Mouse (Mus musculus): ENCODE data around the gene Pidd1. TPM values are rescaled to one million over a fixed set of nuclear protein-coding genes. Genes with fewer than 3 reads are reported as not detected.

Gene Pidd1
- polyA plus RNA-seq, 1 experiment from 2014 or later = 17.3 TPM

- no peaks in the 10 kb centered on the region for H3K27me3 ChIP-seq (replicated peaks)
- WGBS (ENCODE audit: insufficient replicate concordance) = 9% methylated on average over 6 of the region's 6 CpGs
- H3K9me3 ChIP-seq (replicated peaks) = no peaks in the 10 kb centered on the region
- no peak overlapping the region for H3K9ac ChIP-seq
- peak overlapping the region; percentile 93 for H3K4me2 ChIP-seq
- H3K4me1 ChIP-seq = peaks cover 54% of the 10 kb centered on the region
- peak overlapping the region; percentile 16; the same call in 1 of the 2 replicates for H3K4me3 ChIP-seq
- peaks cover 50% of the 10 kb centered on the region for H3K36me3 ChIP-seq
- no peak for ATAC-seq
- H3K27ac ChIP-seq = peak overlapping the region; percentile 98
These were observed 49.1 kb downstream of the Pidd1 start for GRCm38 (mm10) chr7:141394771-141395170.

- Histone ChIP-seq H3K36me3 (peaks cover 43% of the 10 kb centered on the region), H3K4me3 (peak overlapping the region; percentile 82), H3K27me3 (replicated peaks) (no peaks in the 10 kb centered on the region), H3K9ac (peak overlapping the region; percentile 87), H3K9me3 (replicated peaks) (no peaks in the 10 kb centered on the region), H3K4me1 (peaks cover 60% of the 10 kb centered on the region), H3K4me2 (peak overlapping the region; percentile 93), H3K27ac (peak overlapping the region; percentile 98)
- 16% methylated on average over 7 of the region's 7 CpGs for WGBS (ENCODE audit: insufficient replicate concordance)
- peak; percentile 63 for ATAC-seq
These were observed 49.7 kb downstream of the Pidd1 start for GRCm38 (mm10) chr7:141394158-141394557.

GRCm38 (mm10) chr7:141392552-141393222 is 51.1 kb downstream of the Pidd1 start:
- peak; percentile 54 for ATAC-seq
- WGBS (ENCODE audit: insufficient replicate concordance) = 16% methylated on average over 9 of the region's 9 CpGs
- Histone ChIP-seq H3K9me3 (replicated peaks) (no peaks in the 10 kb centered on the region), H3K27me3 (replicated peaks) (no peaks in the 10 kb centered on the region), H3K4me1 (peaks cover 75% of the 10 kb centered on the region), H3K36me3 (peaks cover 29% of the 10 kb centered on the region), H3K4me3 (peak overlapping the region; percentile 82), H3K4me2 (peak overlapping the region; percentile 93), H3K27ac (peak overlapping the region; percentile 98), H3K9ac (peak overlapping the region; percentile 87)

- H3K36me3 ChIP-seq = peaks cover 21% of the 10 kb centered on the region
- H3K4me1 ChIP-seq = peaks cover 83% of the 10 kb centered on the region
- peak; percentile 80 for ATAC-seq
- peak within 1 kb of the TSS; percentile 93 for H3K4me2 ChIP-seq
- peak within 1 kb of the TSS; percentile 82 for H3K4me3 ChIP-seq
- H3K9ac ChIP-seq = peak within 1 kb of the TSS; percentile 87
- H3K9me3 ChIP-seq (replicated peaks) = no peaks in the 10 kb centered on the region
- peak within 1 kb of the TSS; percentile 98 for H3K27ac ChIP-seq
- under 1% methylated on average over 57 of the region's 57 CpGs for WGBS (ENCODE audit: insufficient replicate concordance)
- no peaks in the 10 kb centered on the region for H3K27me3 ChIP-seq (replicated peaks)
These were observed 51.9 kb downstream of the Pidd1 start, which contains the start of gene Taldo1 for GRCm38 (mm10) chr7:141391625-141392551. Gene Taldo1, plus strand, starts transcription at chr7:141392199.

- ATAC-seq = no peak
- Histone ChIP-seq H3K4me1 (peaks cover 81% of the 10 kb centered on the region), H3K4me2 (peak overlapping the region; percentile 93), H3K9me3 (replicated peaks) (no peaks in the 10 kb centered on the region), H3K27me3 (replicated peaks) (no peaks in the 10 kb centered on the region), H3K9ac (peak overlapping the region; percentile 87), H3K4me3 (peak overlapping the region; percentile 82), H3K27ac (peak overlapping the region; percentile 98), H3K36me3 (peaks cover 8% of the 10 kb centered on the region)
- 43% methylated on average over 9 of the region's 9 CpGs for WGBS (ENCODE audit: insufficient replicate concordance)
These were observed 53.2 kb downstream of the Pidd1 start for GRCm38 (mm10) chr7:141390326-141391259.

- Histone ChIP-seq H3K27me3 (replicated peaks) (no peaks in the 10 kb centered on the region; the same call in 1 of the 2 replicates), H3K27ac (peak overlapping the region; percentile 98), H3K9ac (no peak overlapping the region), H3K4me2 (peak overlapping the region; percentile 15), H3K4me1 (peaks cover 62% of the 10 kb centered on the region), H3K9me3 (replicated peaks) (no peaks in the 10 kb centered on the region), H3K36me3 (peaks cover 1% of the 10 kb centered on the region; the same call in 1 of the 2 replicates), H3K4me3 (no peak overlapping the region)
- ATAC-seq = peak; percentile 44
- 13% methylated on average over 3 of the region's 3 CpGs for WGBS (ENCODE audit: insufficient replicate concordance)
These were observed 55.2 kb downstream of the Pidd1 start for GRCm38 (mm10) chr7:141388487-141389109.

Other genes with a start within 250 kb of the Pidd1 start
- gene Lrrc56, start 249.9 kb downstream of the Pidd1 start, polyA plus RNA-seq (2016; fragmentation: Nextera tagmentation; extraction: Ambion mirVana) = 16.4 and 17.9 TPM in 2 replicates
- 0.99 and 1.1 TPM in 2 replicates for gene Lmntd2, start 229.9 kb downstream of the Pidd1 start, polyA plus RNA-seq (2016; fragmentation: Nextera tagmentation; extraction: Ambion mirVana)
- 27.3 and 28.3 TPM in 2 replicates for gene Rassf7, start 228.2 kb downstream of the Pidd1 start, polyA plus RNA-seq (2016; fragmentation: Nextera tagmentation; extraction: Ambion mirVana)
- gene Phrf1, start 215.2 kb downstream of the Pidd1 start, polyA plus RNA-seq (2016; fragmentation: Nextera tagmentation; extraction: Ambion mirVana) = 52.9 and 53.1 TPM in 2 replicates
- 4.9 and 5.2 TPM in 2 replicates for gene Irf7, start 177.5 kb downstream of the Pidd1 start, polyA plus RNA-seq (2016; fragmentation: Nextera tagmentation; extraction: Ambion mirVana)
- gene Cdhr5, start 167.2 kb downstream of the Pidd1 start, polyA plus RNA-seq (2016; fragmentation: Nextera tagmentation; extraction: Ambion mirVana) = 0.14 and 0.20 TPM in 2 replicates
- gene Sct, start 164.9 kb downstream of the Pidd1 start, polyA plus RNA-seq (2016; fragmentation: Nextera tagmentation; extraction: Ambion mirVana) = 0.32 and 0.60 TPM in 2 replicates
- gene Drd4, start 152.0 kb downstream of the Pidd1 start, polyA plus RNA-seq (2016; fragmentation: Nextera tagmentation; extraction: Ambion mirVana) = 0.04 and 0.07 TPM in 2 replicates
- gene Deaf1, start 116.3 kb downstream of the Pidd1 start, polyA plus RNA-seq (2016; fragmentation: Nextera tagmentation; extraction: Ambion mirVana) = 24.7 and 25.6 TPM in 2 replicates
- gene Tmem80, start 116.3 kb downstream of the Pidd1 start, polyA plus RNA-seq (2016; fragmentation: Nextera tagmentation; extraction: Ambion mirVana) = 24.3 and 24.8 TPM in 2 replicates
- 4.9 and 5.6 TPM in 2 replicates for gene Eps8l2, start 105.1 kb downstream of the Pidd1 start, polyA plus RNA-seq (2016; fragmentation: Nextera tagmentation; extraction: Ambion mirVana)
- gene Taldo1, start 51.8 kb downstream of the Pidd1 start, polyA plus RNA-seq (2016; fragmentation: Nextera tagmentation; extraction: Ambion mirVana) = 516 and 525 TPM in 2 replicates
- 21.1 and 22.8 TPM in 2 replicates for gene Gatd1, start 29.9 kb downstream of the Pidd1 start, polyA plus RNA-seq (2016; fragmentation: Nextera tagmentation; extraction: Ambion mirVana)
- 0.10 and 0.16 TPM in 2 replicates for gene Cend1, start 14.5 kb downstream of the Pidd1 start, polyA plus RNA-seq (2016; fragmentation: Nextera tagmentation; extraction: Ambion mirVana)
- gene Slc25a22, start 6.1 kb downstream of the Pidd1 start, polyA plus RNA-seq (2016; fragmentation: Nextera tagmentation; extraction: Ambion mirVana) = 26.0 and 27.1 TPM in 2 replicates
- gene Rplp2, start 3.3 kb upstream of the Pidd1 start, polyA plus RNA-seq (2016; fragmentation: Nextera tagmentation; extraction: Ambion mirVana) = 1,288 and 1,344 TPM in 2 replicates
- gene Pnpla2, start 11.2 kb upstream of the Pidd1 start, polyA plus RNA-seq (2016; fragmentation: Nextera tagmentation; extraction: Ambion mirVana) = 16.6 and 17.8 TPM in 2 replicates
- gene Cracr2b, start 17.1 kb upstream of the Pidd1 start, polyA plus RNA-seq (2016; fragmentation: Nextera tagmentation; extraction: Ambion mirVana) = 3.7 and 5.8 TPM in 2 replicates
- gene Cd151, start 23.4 kb upstream of the Pidd1 start, polyA plus RNA-seq (2016; fragmentation: Nextera tagmentation; extraction: Ambion mirVana) = 5.7 and 6.2 TPM in 2 replicates
- gene Polr2l, start 31.1 kb upstream of the Pidd1 start, polyA plus RNA-seq (2016; fragmentation: Nextera tagmentation; extraction: Ambion mirVana) = 74.6 and 76.1 TPM in 2 replicates
- gene Tspan4, start 31.2 kb upstream of the Pidd1 start, polyA plus RNA-seq (2016; fragmentation: Nextera tagmentation; extraction: Ambion mirVana) = 56.1 and 60.9 TPM in 2 replicates
- 32.0 and 32.7 TPM in 2 replicates for gene Chid1, start 95.8 kb upstream of the Pidd1 start, polyA plus RNA-seq (2016; fragmentation: Nextera tagmentation; extraction: Ambion mirVana)
- gene Ap2a2, start 118.1 kb upstream of the Pidd1 start, polyA plus RNA-seq (2016; fragmentation: Nextera tagmentation; extraction: Ambion mirVana) = 91.6 and 92.0 TPM in 2 replicates
- gene Muc6, start 211.3 kb upstream of the Pidd1 start, polyA plus RNA-seq (2016; fragmentation: Nextera tagmentation; extraction: Ambion mirVana) = 1.5 and 1.9 TPM in 2 replicates
- 0.14 and 0.17 TPM in 2 replicates for gene Muc2, start 246.3 kb upstream of the Pidd1 start, polyA plus RNA-seq (2016; fragmentation: Nextera tagmentation; extraction: Ambion mirVana)